Mouse (Mus musculus) forebrain, postnatal 0 days (tissue): ENCODE results near the gene Nbea. TPM values are rescaled to one million over a fixed set of nuclear protein-coding genes. Genes with fewer than 3 reads are reported as not detected.

Experiments
- ATAC-seq: fragments of 200-750 bp; cut with Nextera tagmentation; 2 replicates; pipeline ENCODE4 v1.8.0; 2017; ENCODE audit warnings: mild to moderate bottlenecking, moderate library complexity
- DNase-seq: peaks from one replicate; pipeline ENCODE4 v3.0.0-alpha.2; 2015
- H3K27ac ChIP-seq: fragments of 300-500 bp; sonication (generic); 2 replicates; pipeline ENCODE4 v1.5.1; 2014; ENCODE audit warnings: low read depth, mild to moderate bottlenecking, antibody characterized with exemption, low read length, moderate library complexity, mixed read lengths
- H3K27me3 ChIP-seq: fragments of 300-500 bp; sonication (generic); 2 replicates; pipeline ENCODE4 v1.6.1; 2014; ENCODE audit warnings: mild to moderate bottlenecking, low read length, mixed read lengths; ENCODE audit not compliant: insufficient read depth
- H3K36me3 ChIP-seq: fragments of 300-500 bp; sonication (generic); 2 replicates; pipeline ENCODE4 v1.6.1; 2014; ENCODE audit warnings: mild to moderate bottlenecking, moderate library complexity; ENCODE audit not compliant: insufficient read depth
- H3K4me1 ChIP-seq: fragments of 300-500 bp; sonication (generic); 2 replicates; pipeline ENCODE4 v1.6.1; 2014; ENCODE audit warnings: antibody characterized with exemption; ENCODE audit not compliant: insufficient read depth
- H3K4me2 ChIP-seq: fragments of 300-500 bp; sonication (generic); 2 replicates; pipeline ENCODE4 v1.6.1; 2014; ENCODE audit warnings: low read depth, mild to moderate bottlenecking, moderate library complexity
- H3K4me3 ChIP-seq: fragments of 300-500 bp; sonication (generic); 2 replicates; pipeline ENCODE4 v1.5.1; 2014; ENCODE audit warnings: low read depth, low read length, mixed read lengths
- H3K9ac ChIP-seq: fragments of 300-500 bp; sonication (generic); 2 replicates; pipeline ENCODE4 v1.6.1; 2014; ENCODE audit warnings: mild to moderate bottlenecking
- H3K9me3 ChIP-seq: fragments of 300-500 bp; sonication (generic); 2 replicates; pipeline ENCODE4 v1.6.1; 2016; ENCODE audit warnings: low read length
- CTCF ChIP-seq: sonication (generic); IDR thresholded peaks from 2 replicates; pipeline ENCODE4 v1.5.1; 2016; ENCODE audit warnings: antibody characterized with exemption, control low read depth, low read depth
- WGBS: fragments of 180-500 bp; shearing (Covaris S2); extraction: QIAGEN DNeasy Blood & Tissue Kit; methylation state at CpG from one replicate; pipeline ENCODE4 v1.1.7; 2014; 5-methylcytosine and 5-hydroxymethylcytosine counted together
- polyA plus RNA-seq: library from polyadenylated mRNA; unstranded; fragments of >200 nt; fragmentation: Nextera tagmentation; extraction: Ambion mirVana; gene quantifications from 2 replicates; pipeline ENCODE4 v1.2.1, GENCODE M21; 2015
- total RNA-seq: library from RNA; depleted of rRNA; stranded (reverse); fragments of >200 nt; gene quantifications from 2 replicates; pipeline ENCODE4 v1.2.3, GENCODE M21; 2014

The Nbea gene
- total and polyA plus RNA-seq, 2 experiments from 2014 or later, result 42.3 to 198 TPM

GRCm38 (mm10) chr3:55814993-55815625 lies 368.4 kb downstream of the Nbea start:
- no peak overlapping the region for H3K9ac ChIP-seq
- ATAC-seq (no peak), DNase-seq (no peak)
- H3K27ac ChIP-seq, result no peak overlapping the region
- no peaks in the 10 kb centered on the region for H3K4me1 ChIP-seq
- no peak for TF ChIP-seq CTCF
- no peak overlapping the region for H3K4me3 ChIP-seq
- no peaks in the 10 kb centered on the region for H3K9me3 ChIP-seq
- WGBS, result 51% methylated on average over 5 of the region's 5 CpGs
- H3K27me3 ChIP-seq, result no peaks in the 10 kb centered on the region
- no peak overlapping the region for H3K4me2 ChIP-seq
- H3K36me3 ChIP-seq, result peaks cover 8% of the 10 kb centered on the region; the same call in 1 of the 2 replicates

- 0 out of 2 replicates have a peak, but pooled peaks cover 3% of the 10 kb centered on the region for H3K27me3 ChIP-seq
- H3K4me1 ChIP-seq, result no peaks in the 10 kb centered on the region
- H3K4me3 ChIP-seq, result no peak overlapping the region
- no peak for TF ChIP-seq CTCF
- no peak for ATAC-seq
- 74% methylated on average over 2 of the region's 2 CpGs for WGBS
- DNase-seq, result no peak
- no peak overlapping the region for H3K9ac ChIP-seq
- H3K9me3 ChIP-seq, result no peaks in the 10 kb centered on the region
- no peaks in the 10 kb centered on the region for H3K36me3 ChIP-seq
- H3K27ac ChIP-seq, result no peak overlapping the region
- H3K4me2 ChIP-seq, result no peak overlapping the region
Observed at GRCm38 (mm10) chr3:55794768-55795167, 388.7 kb downstream of the Nbea start.

- Histone ChIP-seq H3K36me3 (no peaks in the 10 kb centered on the region), H3K4me3 (no peak overlapping the region), H3K9ac (no peak overlapping the region), H3K4me1 (no peaks in the 10 kb centered on the region), H3K27ac (no peak overlapping the region), H3K9me3 (no peaks in the 10 kb centered on the region), H3K27me3 (0 out of 2 replicates have a peak, but pooled peaks cover 3% of the 10 kb centered on the region), H3K4me2 (no peak overlapping the region)
- DNase-seq (peak; percentile 22), ATAC-seq (no peak)
- 54% methylated on average over 7 of the region's 7 CpGs for WGBS
- TF ChIP-seq CTCF, result no peak
Observed at GRCm38 (mm10) chr3:55793842-55794575, 389.5 kb downstream of the Nbea start.

- Histone ChIP-seq H3K36me3 (no peaks in the 10 kb centered on the region), H3K27me3 (0 out of 2 replicates have a peak, but pooled peaks cover 3% of the 10 kb centered on the region), H3K4me3 (no peak overlapping the region), H3K9me3 (no peaks in the 10 kb centered on the region), H3K4me1 (peaks cover 3% of the 10 kb centered on the region; the same call in 1 of the 2 replicates), H3K27ac (no peak overlapping the region), H3K4me2 (no peak overlapping the region), H3K9ac (no peak overlapping the region)
- ATAC-seq (no peak), DNase-seq (no peak)
- no peak for TF ChIP-seq CTCF
- WGBS, result 75% methylated on average over 5 of the region's 5 CpGs
Observed at GRCm38 (mm10) chr3:55792251-55792650, 391.2 kb downstream of the Nbea start.

- Histone ChIP-seq H3K9ac (no peak overlapping the region), H3K27me3 (peaks cover 6% of the 10 kb centered on the region), H3K27ac (no peak overlapping the region), H3K4me2 (no peak overlapping the region), H3K36me3 (no peaks in the 10 kb centered on the region), H3K9me3 (no peaks in the 10 kb centered on the region), H3K4me1 (peaks cover 3% of the 10 kb centered on the region; the same call in 1 of the 2 replicates), H3K4me3 (no peak overlapping the region)
- ATAC-seq (no peak), DNase-seq (no peak)
- WGBS, result 81% methylated on average over 4 of the region's 4 CpGs
- no peak for TF ChIP-seq CTCF
Observed at GRCm38 (mm10) chr3:55790609-55791008, 392.9 kb downstream of the Nbea start.

- no peak overlapping the region for H3K4me2 ChIP-seq
- H3K27ac ChIP-seq, result no peak overlapping the region
- no peaks in the 10 kb centered on the region for H3K36me3 ChIP-seq
- DNase-seq, result no peak
- no peak overlapping the region for H3K4me3 ChIP-seq
- H3K4me1 ChIP-seq, result peaks cover 3% of the 10 kb centered on the region; the same call in 1 of the 2 replicates
- H3K27me3 ChIP-seq, result peaks cover 6% of the 10 kb centered on the region
- no peak for TF ChIP-seq CTCF
- ATAC-seq, result peak; percentile 36
- no peaks in the 10 kb centered on the region for H3K9me3 ChIP-seq
- no peak overlapping the region for H3K9ac ChIP-seq
- WGBS, result 43% methylated on average over 2 of the region's 2 CpGs
Observed at GRCm38 (mm10) chr3:55789856-55790255, 393.6 kb downstream of the Nbea start.

- Histone ChIP-seq H3K9me3 (no peaks in the 10 kb centered on the region), H3K4me2 (no peak overlapping the region), H3K27me3 (peaks cover 12% of the 10 kb centered on the region), H3K4me1 (peaks cover 3% of the 10 kb centered on the region; the same call in 1 of the 2 replicates), H3K27ac (no peak overlapping the region), H3K9ac (no peak overlapping the region), H3K36me3 (0 out of 2 replicates have a peak, but pooled peaks cover under 1% of the 10 kb centered on the region), H3K4me3 (no peak overlapping the region)
- TF ChIP-seq CTCF, result no peak
- 32% methylated on average over 5 of the region's 5 CpGs for WGBS
- ATAC-seq (no peak), DNase-seq (no peak)
Observed at GRCm38 (mm10) chr3:55788621-55789201, 394.8 kb downstream of the Nbea start.
